Mouse (Mus musculus) forebrain, embryonic 14.5 days (tissue): ENCODE data around the gene Col23a1. TPM values are rescaled to one million over a fixed set of nuclear protein-coding genes. Genes with fewer than 3 reads are reported as not detected.
"Not testable (repeated sequence)": the region's sequence is repeated elsewhere in the genome, so short reads cannot be mapped to it uniquely, and the experiment has no call there.

Experiments used
- ATAC-seq: fragments of 200-750 bp; cut with Nextera tagmentation; 2 replicates; pipeline ENCODE4 v1.8.0; 2017; ENCODE audit warnings: mild to moderate bottlenecking, moderate library complexity
- DNase-seq: peaks from one replicate; pipeline ENCODE4 v3.0.0-alpha.2; 2015; ENCODE audit warnings: low spot score
- H3K27ac ChIP-seq: fragments of 300-500 bp; sonication (generic); 2 replicates; pipeline ENCODE4 v1.5.1; 2014; ENCODE audit warnings: low read depth, mild to moderate bottlenecking, control low read depth, low read length, moderate library complexity
- H3K27me3 ChIP-seq: fragments of 300-500 bp; sonication (generic); replicated peaks from 2 replicates; pipeline ENCODE4 v1.6.1; 2014; ENCODE audit warnings: low read length, control low read depth, mixed read lengths; ENCODE audit not compliant: control insufficient read depth, insufficient read depth
- H3K36me3 ChIP-seq: fragments of 300-500 bp; sonication (generic); 2 replicates; pipeline ENCODE4 v1.6.1; 2014; ENCODE audit warnings: low read length, control low read depth; ENCODE audit not compliant: control insufficient read depth, insufficient read depth
- H3K4me1 ChIP-seq: fragments of 300-500 bp; sonication (generic); 2 replicates; pipeline ENCODE4 v1.6.1; 2014; ENCODE audit warnings: antibody characterized with exemption, low read length, control low read depth; ENCODE audit not compliant: control insufficient read depth, insufficient read depth
- H3K4me2 ChIP-seq: fragments of 300-500 bp; sonication (generic); 2 replicates; pipeline ENCODE4 v1.6.1; 2014; ENCODE audit warnings: mild to moderate bottlenecking, control low read depth, low read length
- H3K4me3 ChIP-seq: fragments of 300-500 bp; sonication (generic); 2 replicates; pipeline ENCODE4 v1.5.1; 2014; ENCODE audit warnings: low read depth, low read length, control low read depth
- H3K9ac ChIP-seq: fragments of 300-500 bp; sonication (generic); 2 replicates; pipeline ENCODE4 v1.6.1; 2014; ENCODE audit warnings: mild to moderate bottlenecking, low read length, control low read depth, moderate library complexity
- H3K9me3 ChIP-seq: fragments of 300-500 bp; sonication (generic); replicated peaks from 2 replicates; pipeline ENCODE4 v1.6.1; 2016; ENCODE audit warnings: low read length, control low read depth, mixed read lengths; ENCODE audit not compliant: control insufficient read depth
- WGBS: fragments of 180-500 bp; shearing (Covaris S2); extraction: QIAGEN DNeasy Blood & Tissue Kit; methylation state at CpG from one replicate; pipeline ENCODE4 v1.1.7; 2014; 5-methylcytosine and 5-hydroxymethylcytosine counted together
- polyA plus RNA-seq: library from polyadenylated mRNA; unstranded; fragments of >200 nt; fragmentation: Nextera tagmentation; extraction: Ambion mirVana; gene quantifications from 2 replicates; pipeline ENCODE4 v1.2.1, GENCODE M21; 2014

The Col23a1 gene
- polyA plus RNA-seq, 1 experiment from 2014 or later, result 2.5 TPM

DNA sequence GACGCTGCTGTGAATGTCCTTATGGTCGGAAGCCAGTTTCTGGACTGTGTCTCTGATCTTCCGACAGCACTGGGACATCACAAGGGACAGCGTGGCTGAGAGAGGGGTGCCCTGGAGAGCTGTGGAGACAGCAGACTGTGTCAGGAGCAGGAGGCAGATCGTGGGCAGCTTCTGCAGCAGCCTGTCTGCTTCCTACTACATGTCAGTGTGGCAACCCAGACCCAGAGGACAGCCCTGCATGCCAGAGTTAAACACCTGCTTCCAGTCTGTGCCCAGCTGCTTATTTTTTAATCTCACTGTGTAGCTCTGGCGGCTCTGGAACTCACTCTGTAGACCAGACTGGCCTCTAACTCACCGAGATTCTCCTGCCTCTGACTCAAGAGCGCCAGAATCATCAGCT, 338.2 kb downstream of the Col23a1 start:
- no peaks in the 10 kb centered on the region for H3K4me1 ChIP-seq
- H3K36me3 ChIP-seq, result peaks cover 75% of the 10 kb centered on the region
- no peak overlapping the region for H3K27ac ChIP-seq
- no peak overlapping the region for H3K9ac ChIP-seq
- ATAC-seq (no peak), DNase-seq (no peak)
- no peak overlapping the region for H3K4me2 ChIP-seq
- H3K9me3 ChIP-seq, result no peaks in the 10 kb centered on the region
- H3K4me3 ChIP-seq, result no peak overlapping the region
- no peaks in the 10 kb centered on the region for H3K27me3 ChIP-seq
- 91% methylated on average over 8 of the region's 8 CpGs for WGBS

DNA sequence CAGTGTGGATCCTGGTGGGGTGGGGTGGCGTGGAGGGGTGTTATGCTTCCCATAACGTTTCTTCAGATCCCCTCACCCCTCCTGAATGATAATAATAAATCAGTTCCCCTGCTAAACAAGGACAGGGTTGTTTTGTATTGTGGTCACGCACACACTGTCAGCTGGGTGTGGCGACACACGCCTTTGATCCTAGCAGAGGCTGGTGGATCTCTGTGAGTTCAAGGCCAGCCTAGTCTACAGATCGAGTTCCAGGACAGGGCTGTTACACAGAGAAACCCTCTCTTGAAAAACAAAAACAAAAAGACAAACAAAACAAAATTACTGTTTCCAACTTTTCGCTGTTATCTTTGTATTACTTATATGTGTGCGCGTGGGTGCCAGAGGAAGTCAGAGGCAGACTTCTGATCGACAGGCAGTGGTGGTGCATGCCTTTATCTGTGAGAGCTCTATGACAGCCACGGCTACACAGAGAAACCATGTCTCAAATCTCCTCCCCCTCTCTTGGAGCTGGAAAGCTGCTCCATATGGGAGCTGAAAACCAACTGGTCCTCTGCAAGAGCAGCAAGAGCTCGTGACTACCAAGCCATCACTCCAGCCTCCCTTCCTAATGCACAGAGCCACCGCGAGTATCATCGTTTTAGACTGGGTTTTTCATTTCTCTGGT, 340.1 kb downstream of the Col23a1 start:
- no peaks in the 10 kb centered on the region for H3K9me3 ChIP-seq
- no peak overlapping the region for H3K4me2 ChIP-seq
- no peak overlapping the region for H3K27ac ChIP-seq
- peaks cover 57% of the 10 kb centered on the region for H3K36me3 ChIP-seq
- DNase-seq, result no peak
- H3K9ac ChIP-seq, result no peak overlapping the region
- no peaks in the 10 kb centered on the region for H3K27me3 ChIP-seq
- H3K4me3 ChIP-seq, result no peak overlapping the region
- no peak for ATAC-seq
- WGBS, result 85% methylated on average over 15 of the region's 15 CpGs
- H3K4me1 ChIP-seq, result 0 out of 2 replicates have a peak, but pooled peaks cover 3% of the 10 kb centered on the region

DNA sequence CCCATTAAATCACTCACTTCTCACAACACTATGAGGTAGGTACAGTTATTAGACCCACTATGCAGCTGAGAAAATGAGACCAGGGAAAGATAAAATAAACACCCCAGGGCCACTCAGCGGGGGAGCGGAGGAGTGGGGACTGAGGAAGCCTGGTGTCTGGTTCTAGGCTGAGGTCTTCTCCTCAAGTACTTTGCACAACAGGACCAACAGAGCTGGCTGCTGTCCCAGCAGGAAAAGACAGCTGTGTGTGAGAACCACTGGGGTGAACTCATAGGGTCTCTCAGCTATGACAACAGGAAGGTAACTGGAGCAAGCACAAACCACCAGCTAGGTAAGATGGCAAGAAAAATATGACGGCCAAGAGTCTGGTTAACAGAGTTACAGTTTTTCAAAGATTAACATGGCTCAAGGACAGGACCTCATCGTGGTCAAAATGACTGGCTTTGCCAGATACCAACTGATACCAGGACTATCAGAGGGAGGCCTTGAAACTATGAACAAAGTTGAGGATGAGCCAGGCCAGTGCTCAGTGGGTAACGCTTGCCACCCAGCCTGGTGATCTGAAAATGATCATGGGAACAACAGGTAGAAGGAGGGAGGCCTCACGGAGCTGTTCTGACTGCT, 342.5 kb downstream of the Col23a1 start:
- H3K27me3 ChIP-seq, result no peaks in the 10 kb centered on the region
- DNase-seq (no peak), ATAC-seq (no peak)
- H3K36me3 ChIP-seq, result peaks cover 33% of the 10 kb centered on the region
- H3K9me3 ChIP-seq, result no peaks in the 10 kb centered on the region
- no peak overlapping the region for H3K4me2 ChIP-seq
- no peak overlapping the region for H3K4me3 ChIP-seq
- no peak overlapping the region for H3K9ac ChIP-seq
- H3K4me1 ChIP-seq, result 0 out of 2 replicates have a peak, but pooled peaks cover 9% of the 10 kb centered on the region
- no peak overlapping the region for H3K27ac ChIP-seq
- WGBS, result 90% methylated on average over 6 of the region's 6 CpGs

DNA sequence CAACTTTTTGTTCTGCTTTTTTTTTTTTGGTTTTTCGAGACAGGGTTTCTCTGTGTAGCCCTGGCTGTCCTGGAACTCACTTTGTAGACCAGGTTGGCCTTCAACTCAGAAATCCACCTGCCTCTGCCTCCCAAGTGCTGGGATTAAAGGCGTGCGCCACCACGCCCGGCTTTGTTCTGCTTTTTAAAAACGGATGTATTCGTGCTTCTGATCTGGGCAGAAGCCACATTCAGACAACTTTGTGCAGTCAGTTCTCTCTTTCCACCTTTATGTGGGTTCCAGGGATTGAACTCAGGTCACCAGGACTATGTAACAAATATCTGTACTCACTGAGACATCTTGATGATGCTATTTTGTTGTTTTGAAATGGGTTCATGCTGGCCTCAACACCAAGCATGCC, 343.5 kb downstream of the Col23a1 start:
- not testable (repeated sequence) for ATAC-seq, H3K27me3 ChIP-seq

More for the DNA sequence above, 343.5 kb downstream of the Col23a1 start:
- H3K4me3 ChIP-seq, H3K4me2 ChIP-seq, H3K4me1 ChIP-seq, H3K9me3 ChIP-seq, H3K9ac ChIP-seq, DNase-seq, H3K27ac ChIP-seq: not testable (repeated sequence)
- 94% methylated on average over 7 of the region's 7 CpGs for WGBS
- H3K36me3 ChIP-seq, result peaks cover 23% of the 10 kb centered on the region

Other genes starting within 250 kb of the Col23a1 start
- not detected in 2 replicates for gene Olfr1375, start 241.8 kb upstream of the Col23a1 start, polyA plus RNA-seq
- gene Zfp354a, start 230.7 kb upstream of the Col23a1 start, polyA plus RNA-seq, result 11.1 and 15.0 TPM in 2 replicates
- not detected in 2 replicates for gene Gm12569, start 69.4 kb upstream of the Col23a1 start, polyA plus RNA-seq
- 142 and 193 TPM in 2 replicates for gene Clk4, start 28.2 kb upstream of the Col23a1 start, polyA plus RNA-seq
- gene BC049762, start 26.9 kb upstream of the Col23a1 start, polyA plus RNA-seq, result 0.24 and 0.30 TPM in 2 replicates